Mouse (Mus musculus) hindbrain, embryonic 12.5 days (tissue): ENCODE results near the gene Hmgb3. TPM values are rescaled to one million over a fixed set of nuclear protein-coding genes. Genes with fewer than 3 reads are reported as not detected.
"Not testable (repeated sequence)": the region's sequence is repeated elsewhere in the genome, so short reads cannot be mapped to it uniquely, and the experiment has no call there.

Experiments used
- ATAC-seq: fragments of 200-750 bp; cut with Nextera tagmentation; 2 replicates; pipeline ENCODE4 v1.8.0; 2017; ENCODE audit warnings: moderate TSS enrichment; ENCODE audit not compliant: low FRiP score
- H3K27ac ChIP-seq: fragments of 300-500 bp; sonication (generic); 2 replicates; pipeline ENCODE4 v1.5.1; 2016; ENCODE audit warnings: mild to moderate bottlenecking
- H3K27me3 ChIP-seq: fragments of 300-500 bp; sonication (generic); 2 replicates; pipeline ENCODE4 v1.6.1; 2016; ENCODE audit warnings: mild to moderate bottlenecking
- H3K36me3 ChIP-seq: fragments of 300-500 bp; sonication (generic); 2 replicates; pipeline ENCODE4 v1.6.1; 2016; ENCODE audit warnings: mild to moderate bottlenecking
- H3K4me1 ChIP-seq: fragments of 300-500 bp; sonication (generic); 2 replicates; pipeline ENCODE4 v1.6.1; 2016
- H3K4me2 ChIP-seq: fragments of 300-500 bp; sonication (generic); replicated peaks from 2 replicates; pipeline ENCODE4 v1.6.1; 2016; ENCODE audit warnings: mild to moderate bottlenecking
- H3K4me3 ChIP-seq: fragments of 300-500 bp; sonication (generic); 2 replicates; pipeline ENCODE4 v1.5.1; 2016; ENCODE audit warnings: mild to moderate bottlenecking
- H3K9ac ChIP-seq: fragments of 300-500 bp; sonication (generic); 2 replicates; pipeline ENCODE4 v1.6.1; 2016; ENCODE audit warnings: mild to moderate bottlenecking, moderate library complexity
- H3K9me3 ChIP-seq: fragments of 300-500 bp; sonication (generic); replicated peaks from 2 replicates; pipeline ENCODE4 v1.6.1; 2016; ENCODE audit warnings: mild to moderate bottlenecking
- WGBS: fragments of 180-500 bp; shearing (Covaris S2); methylation state at CpG from one replicate; pipeline ENCODE4 v1.1.7; 2016; 5-methylcytosine and 5-hydroxymethylcytosine counted together
- polyA plus RNA-seq: library from polyadenylated mRNA; unstranded; fragments of >200 nt; fragmentation: Nextera tagmentation; extraction: Ambion mirVana; gene quantifications from 2 replicates; pipeline ENCODE4 v1.2.1, GENCODE M21; 2016

Gene Hmgb3
- polyA plus RNA-seq: 578 and 611 TPM in 2 replicates

DNA sequence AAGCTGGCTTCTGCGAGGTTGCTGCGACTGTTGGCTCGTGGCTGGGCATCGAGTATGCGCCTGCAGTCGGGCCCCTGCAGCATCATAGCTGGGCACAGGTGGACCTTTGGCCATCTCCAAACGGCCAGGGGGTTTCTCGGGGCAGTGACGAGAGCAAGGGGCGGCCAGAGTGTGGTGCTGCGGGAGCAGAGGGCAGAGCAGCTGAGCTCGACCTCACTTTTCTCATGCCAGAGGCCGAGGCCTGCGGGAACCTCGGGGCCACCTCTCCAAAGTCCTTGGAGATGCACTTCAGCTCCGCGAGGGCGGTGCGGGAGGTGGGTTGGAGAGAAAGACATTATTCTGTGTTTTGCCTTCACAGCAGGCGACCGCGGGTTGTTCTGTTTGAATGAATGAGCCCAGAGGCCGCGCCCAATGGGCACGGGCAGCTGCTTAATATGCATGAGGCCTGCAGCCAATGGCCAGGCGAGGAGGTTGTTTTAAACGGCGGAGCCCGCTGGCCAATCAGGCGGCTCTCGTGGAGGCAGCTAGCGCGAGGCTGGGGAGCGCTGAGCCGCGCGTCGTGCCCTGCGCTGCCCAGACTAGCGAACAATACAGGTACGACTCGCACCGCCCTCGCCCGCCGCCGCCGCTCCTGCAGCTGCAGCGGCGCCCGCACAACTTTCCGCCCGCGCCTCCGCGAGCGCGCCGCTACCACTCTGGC is at the start of gene Hmgb3:
Gene Hmgb3 (plus strand): TSS at position 504 of the 700 bp plus-strand sequence.
- peaks cover 7% of the 10 kb centered on the region; the same call in 1 of the 2 replicates for H3K9me3 ChIP-seq
- peak within 1 kb of the TSS; percentile 59 for H3K4me2 ChIP-seq
- H3K27ac ChIP-seq: peak within 1 kb of the TSS; percentile 98
- 25% methylated on average over 49 of the region's 59 CpGs for WGBS
- peak within 1 kb of the TSS; percentile 75 for H3K4me3 ChIP-seq
- H3K9ac ChIP-seq: peak within 1 kb of the TSS; percentile 88
- H3K4me1 ChIP-seq: no peaks in the 10 kb centered on the region
- no peaks in the 10 kb centered on the region for H3K27me3 ChIP-seq
- peak; percentile 96 for ATAC-seq
- 0 out of 2 replicates have a peak, but pooled peaks cover 3% of the 10 kb centered on the region for H3K36me3 ChIP-seq

DNA sequence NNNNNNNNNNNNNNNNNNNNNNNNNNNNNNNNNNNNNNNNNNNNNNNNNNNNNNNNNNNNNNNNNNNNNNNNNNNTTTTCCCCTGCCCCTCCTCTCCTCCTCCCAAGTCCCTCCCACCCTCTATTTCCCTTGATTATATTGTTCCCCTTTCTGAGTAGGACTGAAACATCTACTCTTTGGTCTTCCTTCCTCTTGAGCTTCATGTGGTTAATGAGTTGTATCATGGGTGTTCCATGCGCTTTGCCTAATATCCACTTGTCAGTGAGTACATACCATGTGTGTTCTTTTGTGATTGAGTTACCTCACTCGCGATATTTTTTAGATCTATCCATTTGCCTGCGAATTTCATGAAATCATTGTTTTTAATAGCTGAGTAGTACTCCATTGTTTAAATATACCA is 49.1 kb upstream of the Hmgb3 start:
- not testable (repeated sequence) for H3K4me1 ChIP-seq, H3K4me3 ChIP-seq, H3K27ac ChIP-seq, H3K9ac ChIP-seq, H3K9me3 ChIP-seq, H3K27me3 ChIP-seq, ATAC-seq, H3K4me2 ChIP-seq, H3K36me3 ChIP-seq
- WGBS: 91% methylated on average over 4 of the region's 4 CpGs

DNA sequence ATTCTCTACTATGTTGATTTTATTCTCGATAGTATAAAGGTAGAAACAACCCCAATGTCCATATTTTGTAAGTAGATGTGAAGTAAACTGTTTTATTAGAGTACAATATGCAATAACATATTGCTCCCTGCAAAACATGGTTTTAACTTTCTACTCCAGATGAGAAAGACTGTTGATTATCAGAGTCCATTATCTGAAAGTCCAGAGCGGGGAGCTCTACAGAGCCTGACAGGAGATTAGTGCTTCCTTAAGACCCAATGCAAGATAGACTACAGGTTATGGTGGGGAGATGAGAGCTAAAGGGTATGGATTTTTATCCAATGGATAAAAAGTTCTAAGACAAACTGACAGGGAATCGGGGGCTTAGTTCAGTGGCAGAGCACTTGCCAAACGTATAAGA is 36.5 kb upstream of the Hmgb3 start:
- Histone ChIP-seq H3K4me2 (no peak overlapping the region), H3K4me3 (no peak overlapping the region), H3K4me1 (no peaks in the 10 kb centered on the region), H3K27me3 (no peaks in the 10 kb centered on the region), H3K36me3 (no peaks in the 10 kb centered on the region), H3K27ac (no peak overlapping the region), H3K9me3 (no peaks in the 10 kb centered on the region), H3K9ac (no peak overlapping the region)
- no peak for ATAC-seq
- 80% methylated on average over 4 of the region's 4 CpGs for WGBS

DNA sequence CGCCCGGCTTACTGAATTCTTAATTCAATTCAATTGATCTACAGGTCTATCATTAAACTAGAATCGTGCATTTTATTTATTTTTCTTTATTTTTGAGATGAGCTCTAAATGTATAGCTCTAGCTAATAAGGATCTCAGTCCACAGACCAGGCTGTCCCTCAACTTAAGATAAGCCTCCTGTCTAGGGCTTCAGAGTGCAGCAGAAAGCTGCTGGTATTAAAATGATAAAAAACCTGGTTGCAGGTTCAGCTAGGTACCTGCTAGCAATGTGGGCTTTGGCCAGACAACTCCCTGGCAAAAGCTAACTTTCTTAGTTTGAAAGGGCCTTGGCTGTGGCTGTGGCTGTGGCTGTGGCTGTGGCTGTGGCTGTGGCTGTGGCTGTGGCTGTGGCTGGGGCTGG is 32.8 kb upstream of the Hmgb3 start:
- Histone ChIP-seq H3K4me2 (no peak overlapping the region), H3K9ac (no peak overlapping the region), H3K4me1 (0 out of 2 replicates have a peak, but pooled peaks cover 2% of the 10 kb centered on the region), H3K36me3 (no peaks in the 10 kb centered on the region), H3K4me3 (no peak overlapping the region), H3K27me3 (no peaks in the 10 kb centered on the region), H3K27ac (no peak overlapping the region), H3K9me3 (no peaks in the 10 kb centered on the region)
- no peak for ATAC-seq
- WGBS: 92% methylated on average over 3 of the region's 3 CpGs

DNA sequence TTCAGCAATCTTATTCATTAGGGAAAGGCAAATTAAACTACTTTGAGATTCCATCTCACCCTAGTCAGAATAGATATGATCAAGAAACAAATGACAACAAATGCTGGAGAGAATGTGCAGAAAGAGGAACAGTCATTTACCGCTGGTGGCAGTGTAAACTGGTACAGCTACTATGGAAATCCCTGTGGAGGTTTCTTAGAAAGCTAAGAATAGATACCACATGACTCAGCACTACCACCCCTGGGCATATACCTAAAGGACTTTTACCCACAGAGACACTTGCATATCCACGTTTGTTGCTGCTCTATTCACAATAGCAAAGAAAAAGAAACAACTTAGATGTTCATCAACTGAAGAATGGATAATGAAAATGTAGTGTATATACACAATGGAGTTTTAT is 31.4 kb upstream of the Hmgb3 start:
- H3K9me3 ChIP-seq: no peaks in the 10 kb centered on the region
- H3K4me1 ChIP-seq: peaks cover 5% of the 10 kb centered on the region; the same call in 1 of the 2 replicates
- no peak overlapping the region for H3K4me3 ChIP-seq
- H3K27ac ChIP-seq: no peak overlapping the region
- no peak overlapping the region for H3K4me2 ChIP-seq
- H3K36me3 ChIP-seq: no peaks in the 10 kb centered on the region
- no peak for ATAC-seq
- no peaks in the 10 kb centered on the region for H3K27me3 ChIP-seq
- 67% methylated on average over 2 of the region's 2 CpGs for WGBS
- H3K9ac ChIP-seq: no peak overlapping the region

DNA sequence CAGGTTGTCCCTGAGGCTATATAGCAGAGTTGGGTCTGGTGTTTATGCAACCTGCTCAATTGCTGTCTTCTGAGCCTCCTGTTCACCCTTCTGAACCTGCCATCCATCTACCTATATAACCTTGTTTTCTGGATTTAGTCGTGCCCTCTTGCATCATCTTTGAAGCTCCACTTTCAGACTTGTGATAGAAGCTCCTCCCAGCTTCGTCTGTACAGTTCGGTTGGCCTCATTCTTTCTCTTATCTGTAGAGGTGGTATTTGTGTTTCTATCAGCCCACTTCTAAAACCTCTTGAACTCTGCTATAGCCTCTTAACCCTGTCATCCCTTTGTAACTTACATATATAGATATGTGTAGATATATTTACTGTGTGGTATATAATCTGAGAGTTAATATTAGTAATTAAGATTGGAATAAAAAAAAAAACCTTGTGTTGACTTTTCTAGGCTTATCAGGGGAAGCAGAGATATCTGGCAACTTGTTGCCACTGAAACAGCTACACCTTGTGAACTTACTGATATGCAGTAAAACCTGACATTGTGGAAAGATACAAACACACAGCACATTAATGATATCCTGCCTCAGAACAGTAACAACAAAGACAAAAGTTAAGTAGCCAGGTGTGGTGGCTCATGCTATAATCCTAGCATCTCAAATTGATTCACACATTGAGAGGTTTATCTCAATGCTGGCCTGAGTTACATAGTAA is 30.0 kb upstream of the Hmgb3 start:
- Histone ChIP-seq H3K4me3 (no peak overlapping the region), H3K4me1 (peaks cover 5% of the 10 kb centered on the region; the same call in 1 of the 2 replicates), H3K27me3 (no peaks in the 10 kb centered on the region), H3K4me2 (no peak overlapping the region), H3K9ac (no peak overlapping the region), H3K27ac (no peak overlapping the region), H3K36me3 (no peaks in the 10 kb centered on the region), H3K9me3 (no peaks in the 10 kb centered on the region)
- no peak for ATAC-seq
- WGBS: 73% methylated on average over 3 of the region's 3 CpGs

DNA sequence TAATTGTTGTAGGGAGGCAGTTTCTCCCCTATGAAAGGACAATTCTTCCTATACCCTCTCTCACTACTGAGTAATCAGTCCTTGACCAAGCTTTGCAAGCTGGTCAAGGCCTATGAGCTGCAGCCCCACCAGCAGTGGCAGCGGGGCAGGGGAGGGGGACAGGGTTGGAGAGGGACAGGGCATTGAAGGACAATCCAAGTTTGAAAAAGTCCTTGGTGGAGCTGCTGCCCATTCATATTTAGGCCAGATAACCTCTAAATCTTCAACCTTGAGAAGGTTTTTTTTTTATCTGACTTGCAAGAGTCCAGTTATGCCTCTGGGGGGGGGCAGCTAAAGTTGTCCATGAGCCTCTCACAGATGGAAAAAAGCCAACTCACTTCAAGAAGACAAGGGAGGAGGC is 28.3 kb upstream of the Hmgb3 start:
- no peak overlapping the region for H3K27ac ChIP-seq

DNA sequence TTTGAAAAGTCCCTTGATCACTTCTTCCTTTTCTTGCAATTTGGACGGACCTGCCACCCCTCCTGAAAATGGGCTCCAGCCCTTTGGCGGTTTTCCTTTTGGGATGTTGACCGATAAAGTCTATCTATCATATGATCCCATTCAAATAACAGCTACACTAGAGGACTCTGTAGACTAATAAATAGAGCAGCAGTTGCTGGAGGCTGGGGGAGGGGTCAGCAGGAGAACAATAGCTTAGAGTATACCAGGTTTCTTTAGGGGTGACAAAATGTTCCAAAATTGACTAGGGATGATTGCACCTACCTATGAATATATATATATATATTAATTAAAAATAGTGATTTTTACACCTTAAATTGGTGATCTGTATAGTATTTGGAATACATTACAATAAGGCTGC is 27.6 kb upstream of the Hmgb3 start:
- Histone ChIP-seq H3K27me3 (no peaks in the 10 kb centered on the region), H3K4me2 (no peak overlapping the region), H3K4me1 (peaks cover 5% of the 10 kb centered on the region; the same call in 1 of the 2 replicates), H3K4me3 (no peak overlapping the region), H3K27ac (no peak overlapping the region; the same call in 1 of the 2 replicates), H3K9me3 (no peaks in the 10 kb centered on the region), H3K36me3 (no peaks in the 10 kb centered on the region), H3K9ac (no peak overlapping the region)
- WGBS: 47% methylated on average over 3 of the region's 3 CpGs
- peak; percentile 65; the same call in 1 of the 2 replicates for ATAC-seq

More for the DNA sequence above, 28.3 kb upstream of the Hmgb3 start:
- WGBS: 75% methylated on average over 1 of the region's 1 CpGs
- Histone ChIP-seq H3K9ac (no peak overlapping the region), H3K4me1 (peaks cover 5% of the 10 kb centered on the region; the same call in 1 of the 2 replicates), H3K4me2 (no peak overlapping the region), H3K36me3 (no peaks in the 10 kb centered on the region), H3K27me3 (no peaks in the 10 kb centered on the region), H3K4me3 (no peak overlapping the region), H3K9me3 (no peaks in the 10 kb centered on the region)
- no peak for ATAC-seq

DNA sequence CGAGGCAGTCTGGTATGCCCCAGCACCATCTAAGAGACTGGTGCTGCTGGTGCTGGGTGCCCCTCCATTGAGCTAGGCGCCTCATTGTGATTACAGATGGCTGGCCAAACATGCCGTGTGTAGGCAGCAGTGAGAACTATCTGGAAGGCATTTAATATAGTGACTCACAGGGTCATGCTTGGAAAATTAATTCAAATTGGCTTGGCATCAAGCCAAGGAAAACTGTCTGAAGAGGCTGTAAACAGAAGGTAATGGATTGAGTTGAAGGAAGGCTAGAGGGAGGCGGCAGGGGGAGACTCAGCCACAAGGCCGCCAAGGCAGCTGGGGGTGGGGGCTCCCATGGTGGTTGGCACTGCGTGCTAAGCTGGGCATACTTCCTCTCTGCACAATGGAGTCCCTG is 27.1 kb upstream of the Hmgb3 start:
- no peaks in the 10 kb centered on the region for H3K9me3 ChIP-seq

DNA sequence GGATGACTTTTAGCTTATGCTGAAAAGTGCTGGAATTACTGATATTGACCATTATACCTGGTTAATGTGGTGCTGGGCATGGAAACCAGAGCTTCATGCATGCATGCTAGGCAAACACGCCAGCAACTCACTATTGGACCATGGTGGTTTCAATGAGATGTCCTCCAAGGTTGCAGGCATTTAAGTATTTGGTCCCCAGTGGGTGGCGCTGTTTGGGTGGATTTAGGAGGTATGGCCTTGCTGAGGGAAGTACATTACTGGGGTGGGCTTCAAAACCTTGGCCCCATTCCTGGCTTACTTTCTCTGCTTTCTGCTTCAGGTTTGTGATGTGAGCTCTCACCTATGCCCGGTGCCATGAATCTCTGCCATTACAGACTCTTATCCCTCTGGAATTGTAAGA is 23.1 kb upstream of the Hmgb3 start:
- Histone ChIP-seq H3K4me2 (no peak overlapping the region), H3K36me3 (no peaks in the 10 kb centered on the region), H3K9me3 (no peaks in the 10 kb centered on the region), H3K9ac (no peak overlapping the region), H3K27ac (no peak overlapping the region), H3K4me3 (no peak overlapping the region), H3K27me3 (no peaks in the 10 kb centered on the region), H3K4me1 (peaks cover 5% of the 10 kb centered on the region; the same call in 1 of the 2 replicates)
- WGBS: 62% methylated on average over 3 of the region's 3 CpGs
- no peak for ATAC-seq

More for the DNA sequence above, 27.1 kb upstream of the Hmgb3 start:
- peaks cover 5% of the 10 kb centered on the region; the same call in 1 of the 2 replicates for H3K4me1 ChIP-seq
- H3K4me2 ChIP-seq: no peak overlapping the region
- H3K27me3 ChIP-seq: no peaks in the 10 kb centered on the region
- H3K27ac ChIP-seq: peak overlapping the region; percentile 55; the same call in 1 of the 2 replicates
- 43% methylated on average over 6 of the region's 6 CpGs for WGBS
- H3K36me3 ChIP-seq: no peaks in the 10 kb centered on the region
- no peak overlapping the region for H3K9ac ChIP-seq
- no peak overlapping the region for H3K4me3 ChIP-seq
- peak; percentile 95 for ATAC-seq

DNA sequence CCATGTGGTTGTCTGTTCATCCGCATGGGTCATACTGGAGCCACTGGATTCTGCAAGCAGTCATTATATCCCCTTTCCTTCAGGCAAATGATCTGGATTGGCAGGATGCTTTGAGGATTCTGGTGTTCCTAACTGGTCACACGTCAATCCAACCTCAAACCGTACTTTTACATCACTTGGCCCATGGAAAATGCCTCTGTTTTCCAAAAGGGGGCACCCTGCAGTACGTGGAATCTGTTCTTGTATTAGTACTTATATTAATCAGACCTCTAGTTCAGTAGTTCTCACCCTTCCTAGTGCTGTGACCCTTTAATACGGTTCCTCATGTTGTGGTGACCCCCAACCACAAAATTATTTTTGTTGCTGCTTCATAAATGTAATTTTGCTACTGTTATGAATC is 21.6 kb upstream of the Hmgb3 start:
- H3K27me3 ChIP-seq: no peaks in the 10 kb centered on the region
- H3K4me2 ChIP-seq: no peak overlapping the region
- no peak for ATAC-seq
- 79% methylated on average over 5 of the region's 5 CpGs for WGBS
- H3K27ac ChIP-seq: no peak overlapping the region
- no peaks in the 10 kb centered on the region for H3K36me3 ChIP-seq
- H3K4me3 ChIP-seq: no peak overlapping the region
- H3K9ac ChIP-seq: no peak overlapping the region
- H3K4me1 ChIP-seq: no peaks in the 10 kb centered on the region
- H3K9me3 ChIP-seq: no peaks in the 10 kb centered on the region

DNA sequence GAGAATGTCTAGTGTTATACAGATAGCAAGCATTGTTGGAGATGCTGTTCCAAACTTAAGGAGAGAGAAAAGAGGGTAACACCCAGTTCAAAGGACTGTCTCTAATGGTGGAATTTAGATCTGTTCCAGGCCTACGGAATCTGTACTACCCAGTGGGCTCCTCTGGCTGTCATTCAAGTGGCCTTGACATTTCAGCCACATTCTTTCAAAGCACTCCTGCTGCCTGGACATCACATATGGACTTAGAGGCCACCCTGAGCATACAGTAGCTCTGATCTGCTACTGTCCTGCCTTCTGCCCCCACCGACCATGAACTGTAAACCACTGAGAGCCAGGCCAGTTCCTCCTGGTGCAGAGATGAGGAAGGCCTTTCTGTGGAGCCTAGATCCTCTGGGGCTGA is 17.9 kb upstream of the Hmgb3 start:
- no peaks in the 10 kb centered on the region for H3K36me3 ChIP-seq
- H3K4me1 ChIP-seq: no peaks in the 10 kb centered on the region
- no peak overlapping the region for H3K4me2 ChIP-seq
- H3K27me3 ChIP-seq: no peaks in the 10 kb centered on the region
- H3K4me3 ChIP-seq: no peak overlapping the region
- H3K9ac ChIP-seq: no peak overlapping the region
- H3K27ac ChIP-seq: no peak overlapping the region
- H3K9me3 ChIP-seq: no peaks in the 10 kb centered on the region
- no peak for ATAC-seq
- 67% methylated on average over 2 of the region's 2 CpGs for WGBS
